Mouse (Mus musculus): ENCODE results near the gene Adh6a. TPM values are rescaled to one million over a fixed set of nuclear protein-coding genes. Genes with fewer than 3 reads are reported as not detected.

The Adh6a gene
- polyA plus RNA-seq, 1 experiment from 2014 or later = not detected

DNA sequence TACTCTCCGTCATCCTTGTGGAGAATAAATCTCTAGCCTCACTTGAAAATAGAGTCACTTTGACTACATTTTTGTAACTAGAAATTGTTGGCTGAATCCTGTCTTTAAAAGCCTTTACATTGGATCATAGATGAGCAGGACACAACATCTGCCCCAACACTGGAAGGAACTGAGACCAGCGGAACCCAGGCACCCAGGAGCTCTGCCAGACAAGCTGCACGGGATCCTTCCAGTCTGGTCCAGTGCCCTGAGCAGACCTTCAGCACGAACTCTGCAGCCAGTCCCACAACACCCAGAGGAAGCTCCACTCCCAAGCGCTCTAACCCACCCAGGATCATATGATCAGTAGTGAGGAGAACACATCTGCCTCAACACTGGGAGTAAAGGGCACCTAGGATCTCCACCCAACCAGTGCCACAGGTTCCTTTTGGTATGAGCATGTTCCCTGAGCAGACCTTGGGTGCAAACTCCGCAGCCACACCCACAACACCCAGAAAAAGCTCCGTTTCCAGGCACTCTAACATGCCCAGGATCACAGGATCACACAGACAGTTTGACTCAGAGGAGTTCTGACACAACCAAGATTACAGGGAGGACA is 19.7 kb upstream of the Adh6a start:
- H3K27ac ChIP-seq (ENCODE audit: poor library complexity, severe bottlenecking) = no peak overlapping the region
- no peaks in the 10 kb centered on the region for H3K4me1 ChIP-seq (replicated peaks)
- no peaks in the 10 kb centered on the region for H3K27me3 ChIP-seq (replicated peaks)
- no peak for ATAC-seq (ENCODE audit: insufficient number of reproducible peaks, low FRiP score)
- H3K4me2 ChIP-seq = no peak overlapping the region
- no peak overlapping the region for H3K9ac ChIP-seq
- H3K4me3 ChIP-seq = no peak overlapping the region
- 81% methylated on average over 7 of the region's 7 CpGs for WGBS
- H3K9me3 ChIP-seq (replicated peaks) = peaks cover 8% of the 10 kb centered on the region
- no peaks in the 10 kb centered on the region for H3K36me3 ChIP-seq

- ATAC-seq (ENCODE audit: insufficient number of reproducible peaks, low FRiP score) = no peak
- peaks cover 21% of the 10 kb centered on the region for H3K4me1 ChIP-seq (replicated peaks)
- H3K9ac ChIP-seq = no peak overlapping the region
- no peak overlapping the region for H3K4me2 ChIP-seq
- H3K27ac ChIP-seq (ENCODE audit: poor library complexity, severe bottlenecking) = no peak overlapping the region
- 85% methylated on average over 9 of the region's 9 CpGs for WGBS
- no peaks in the 10 kb centered on the region for H3K36me3 ChIP-seq
- H3K9me3 ChIP-seq (replicated peaks) = peaks cover 14% of the 10 kb centered on the region
- H3K27me3 ChIP-seq (replicated peaks) = no peaks in the 10 kb centered on the region
- no peak overlapping the region for H3K4me3 ChIP-seq
Observed at GRCm38 (mm10) chr3:138300130-138300529, 13.0 kb upstream of the Adh6a start.

DNA sequence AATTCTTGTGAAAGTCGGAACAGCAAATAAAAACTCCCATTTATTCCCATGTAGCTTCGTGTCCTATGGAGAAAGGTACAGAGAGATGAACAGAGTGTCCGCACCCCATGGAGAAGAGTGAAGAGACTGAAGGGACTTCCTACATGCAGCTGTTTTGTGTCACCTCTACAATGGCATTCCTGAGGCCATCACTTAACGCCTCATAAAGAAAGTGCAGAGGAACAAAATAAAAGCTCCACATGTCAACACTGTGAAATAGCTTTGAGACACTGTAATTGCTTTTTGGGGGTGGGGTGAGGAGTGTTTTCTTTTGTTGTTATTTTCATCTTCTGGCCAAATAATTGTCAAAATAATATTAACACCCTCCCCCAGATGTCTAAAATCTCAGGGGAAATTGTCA is 10.4 kb upstream of the Adh6a start:
- WGBS = 47% methylated on average over 4 of the region's 4 CpGs
- no peak for ATAC-seq (ENCODE audit: insufficient number of reproducible peaks, low FRiP score)
- Histone ChIP-seq H3K36me3 (no peaks in the 10 kb centered on the region), H3K4me2 (no peak overlapping the region), H3K9ac (no peak overlapping the region), H3K27ac (ENCODE audit: poor library complexity, severe bottlenecking) (no peak overlapping the region), H3K9me3 (replicated peaks) (peaks cover 13% of the 10 kb centered on the region), H3K27me3 (replicated peaks) (no peaks in the 10 kb centered on the region), H3K4me1 (replicated peaks) (peaks cover 21% of the 10 kb centered on the region), H3K4me3 (no peak overlapping the region)

- WGBS = 64% methylated on average over 6 of the region's 6 CpGs
- ATAC-seq (ENCODE audit: insufficient number of reproducible peaks, low FRiP score) = 0 out of 2 replicates have a peak, but pooled peaks have one; percentile 48
- H3K27ac ChIP-seq (ENCODE audit: poor library complexity, severe bottlenecking) = 0 out of 2 replicates have a peak overlapping the region, but pooled peaks have one; percentile 9
Observed at GRCm38 (mm10) chr3:138303771-138304488, 9.2 kb upstream of the Adh6a start.

DNA sequence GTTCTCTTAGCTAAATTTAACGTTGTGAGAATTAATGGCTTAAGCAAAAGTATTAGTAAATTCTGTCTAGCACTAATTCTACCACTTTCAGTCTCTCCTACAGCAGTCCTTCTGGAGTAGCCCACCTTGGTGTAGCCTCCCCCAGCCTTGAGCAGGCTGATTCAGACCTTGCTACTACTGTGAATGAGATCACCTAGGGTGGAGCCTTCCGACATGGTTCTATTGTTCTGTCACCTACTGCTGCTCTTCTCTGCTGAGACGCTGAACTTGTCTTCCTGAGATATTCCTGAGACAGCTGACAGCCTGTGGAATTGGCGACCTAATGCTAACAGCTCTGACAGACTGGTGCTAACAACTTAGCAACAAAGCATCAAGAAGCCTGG is 8.6 kb upstream of the Adh6a start:
- Histone ChIP-seq H3K4me3 (no peak overlapping the region), H3K36me3 (no peaks in the 10 kb centered on the region), H3K27me3 (replicated peaks) (no peaks in the 10 kb centered on the region), H3K27ac (ENCODE audit: poor library complexity, severe bottlenecking) (no peak overlapping the region), H3K9ac (no peak overlapping the region), H3K4me1 (replicated peaks) (peaks cover 21% of the 10 kb centered on the region), H3K9me3 (replicated peaks) (no peaks in the 10 kb centered on the region), H3K4me2 (no peak overlapping the region)
- 31% methylated on average over 4 of the region's 4 CpGs for WGBS
- no peak for ATAC-seq (ENCODE audit: insufficient number of reproducible peaks, low FRiP score)

More at GRCm38 (mm10) chr3:138303771-138304488, 9.2 kb upstream of the Adh6a start:
- H3K4me2 ChIP-seq = no peak overlapping the region
- H3K27me3 ChIP-seq (replicated peaks) = no peaks in the 10 kb centered on the region
- peaks cover 2% of the 10 kb centered on the region; the same call in 1 of the 2 replicates for H3K9me3 ChIP-seq (replicated peaks)
- H3K36me3 ChIP-seq = no peaks in the 10 kb centered on the region
- H3K9ac ChIP-seq = no peak overlapping the region
- H3K4me1 ChIP-seq (replicated peaks) = peaks cover 21% of the 10 kb centered on the region
- no peak overlapping the region for H3K4me3 ChIP-seq

GRCm38 (mm10) chr3:138305486-138306289 is 7.4 kb upstream of the Adh6a start:
- WGBS = 59% methylated on average over 10 of the region's 10 CpGs

DNA sequence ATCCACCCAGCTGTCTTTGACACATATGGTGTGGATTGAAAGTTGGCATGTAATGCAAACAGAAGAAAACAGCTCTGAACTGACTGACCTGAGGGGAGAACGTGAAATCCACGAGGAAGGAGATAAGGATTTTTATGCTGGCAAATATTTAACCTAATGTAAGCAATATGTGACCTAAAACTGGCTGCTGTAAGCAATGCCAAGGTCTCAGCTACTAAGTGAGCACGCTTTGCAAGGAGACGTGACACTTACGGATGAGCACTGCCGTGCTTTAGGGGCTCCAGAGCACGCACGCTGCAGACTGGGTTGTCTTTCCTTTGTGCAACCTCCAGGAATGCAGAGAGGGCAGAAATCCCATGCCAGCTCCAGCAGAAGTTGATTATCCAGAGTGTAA is 6.8 kb upstream of the Adh6a start:
- 43% methylated on average over 8 of the region's 8 CpGs for WGBS
- Histone ChIP-seq H3K4me1 (replicated peaks) (peaks cover 21% of the 10 kb centered on the region), H3K4me3 (no peak overlapping the region)

More at GRCm38 (mm10) chr3:138305486-138306289, 7.4 kb upstream of the Adh6a start:
- no peak overlapping the region for H3K27ac ChIP-seq (ENCODE audit: poor library complexity, severe bottlenecking)
- no peaks in the 10 kb centered on the region for H3K9me3 ChIP-seq (replicated peaks)
- H3K36me3 ChIP-seq = no peaks in the 10 kb centered on the region
- H3K9ac ChIP-seq = no peak overlapping the region
- no peaks in the 10 kb centered on the region for H3K27me3 ChIP-seq (replicated peaks)
- no peak for ATAC-seq (ENCODE audit: insufficient number of reproducible peaks, low FRiP score)
- peaks cover 21% of the 10 kb centered on the region for H3K4me1 ChIP-seq (replicated peaks)
- no peak overlapping the region for H3K4me2 ChIP-seq
- H3K4me3 ChIP-seq = no peak overlapping the region

DNA sequence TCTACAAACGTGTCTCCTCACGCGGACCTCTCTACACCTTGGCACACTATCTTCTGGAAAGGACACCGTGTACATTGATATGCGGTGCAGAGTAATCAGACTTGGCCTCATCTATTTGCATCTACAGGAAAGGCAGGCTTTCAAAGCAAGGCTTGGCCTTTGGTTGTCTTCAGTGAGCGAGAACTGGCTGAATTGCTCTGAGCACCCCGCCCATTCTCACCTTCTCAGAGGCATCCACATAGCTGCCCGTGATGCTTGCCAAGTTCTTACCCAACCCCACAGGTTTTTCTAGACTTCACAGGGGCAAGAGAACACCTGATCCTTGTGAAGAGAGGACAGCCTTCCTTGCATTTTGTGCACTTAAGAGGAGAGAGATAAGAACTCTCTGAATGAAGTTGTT is 3.2 kb upstream of the Adh6a start:
- no peaks in the 10 kb centered on the region; the same call in 1 of the 2 replicates for H3K4me1 ChIP-seq (replicated peaks)
- no peak for ATAC-seq (ENCODE audit: insufficient number of reproducible peaks, low FRiP score)
- no peak overlapping the region for H3K4me3 ChIP-seq
- no peaks in the 10 kb centered on the region for H3K9me3 ChIP-seq (replicated peaks)
- H3K36me3 ChIP-seq = no peaks in the 10 kb centered on the region
- WGBS = 88% methylated on average over 8 of the region's 8 CpGs
- H3K4me2 ChIP-seq = no peak overlapping the region
- no peaks in the 10 kb centered on the region for H3K27me3 ChIP-seq (replicated peaks)
- no peak overlapping the region for H3K9ac ChIP-seq
- H3K27ac ChIP-seq (ENCODE audit: poor library complexity, severe bottlenecking) = no peak overlapping the region

More for the DNA sequence above, 6.8 kb upstream of the Adh6a start:
- H3K27ac ChIP-seq (ENCODE audit: poor library complexity, severe bottlenecking) = no peak overlapping the region
- ATAC-seq (ENCODE audit: insufficient number of reproducible peaks, low FRiP score) = no peak
- H3K27me3 ChIP-seq (replicated peaks) = no peaks in the 10 kb centered on the region
- no peaks in the 10 kb centered on the region for H3K9me3 ChIP-seq (replicated peaks)
- no peaks in the 10 kb centered on the region for H3K36me3 ChIP-seq
- H3K4me2 ChIP-seq = no peak overlapping the region
- no peak overlapping the region for H3K9ac ChIP-seq

- ATAC-seq (ENCODE audit: insufficient number of reproducible peaks, low FRiP score) = no peak
Observed at GRCm38 (mm10) chr3:138311015-138311414, 2.1 kb upstream of the Adh6a start.

GRCm38 (mm10) chr3:138316908-138317472 is 3.9 kb downstream of the Adh6a start:
- WGBS = 77% methylated on average over 2 of the region's 2 CpGs
- no peaks in the 10 kb centered on the region for H3K36me3 ChIP-seq
- no peak for ATAC-seq (ENCODE audit: insufficient number of reproducible peaks, low FRiP score)

More at GRCm38 (mm10) chr3:138311015-138311414, 2.1 kb upstream of the Adh6a start:
- Histone ChIP-seq H3K4me1 (replicated peaks) (no peaks in the 10 kb centered on the region; the same call in 1 of the 2 replicates), H3K36me3 (no peaks in the 10 kb centered on the region), H3K9me3 (replicated peaks) (no peaks in the 10 kb centered on the region), H3K4me3 (no peak overlapping the region), H3K9ac (no peak overlapping the region), H3K27me3 (replicated peaks) (no peaks in the 10 kb centered on the region), H3K27ac (ENCODE audit: poor library complexity, severe bottlenecking) (no peak overlapping the region), H3K4me2 (no peak overlapping the region)
- 78% methylated on average over 6 of the region's 6 CpGs for WGBS

GRCm38 (mm10) chr3:138325001-138325400 is 11.9 kb downstream of the Adh6a start:
- Histone ChIP-seq H3K27ac (ENCODE audit: poor library complexity, severe bottlenecking) (no peak overlapping the region), H3K9me3 (replicated peaks) (peaks cover 6% of the 10 kb centered on the region; the same call in 1 of the 2 replicates), H3K4me2 (no peak overlapping the region), H3K27me3 (replicated peaks) (no peaks in the 10 kb centered on the region), H3K4me3 (no peak overlapping the region), H3K9ac (no peak overlapping the region), H3K4me1 (replicated peaks) (no peaks in the 10 kb centered on the region), H3K36me3 (no peaks in the 10 kb centered on the region)
- 90% methylated on average over 17 of the region's 17 CpGs for WGBS
- no peak for ATAC-seq (ENCODE audit: insufficient number of reproducible peaks, low FRiP score)

More at GRCm38 (mm10) chr3:138316908-138317472, 3.9 kb downstream of the Adh6a start:
- no peaks in the 10 kb centered on the region for H3K9me3 ChIP-seq (replicated peaks)
- no peak overlapping the region for H3K4me3 ChIP-seq
- H3K27ac ChIP-seq (ENCODE audit: poor library complexity, severe bottlenecking) = no peak overlapping the region
- no peak overlapping the region for H3K9ac ChIP-seq
- H3K4me2 ChIP-seq = no peak overlapping the region
- no peaks in the 10 kb centered on the region for H3K4me1 ChIP-seq (replicated peaks)
- no peaks in the 10 kb centered on the region for H3K27me3 ChIP-seq (replicated peaks)

Data from heart, embryonic 12.5 days (tissue).